Mouse (Mus musculus): ENCODE data around the gene Tst. TPM values are rescaled to one million over a fixed set of nuclear protein-coding genes. Genes with fewer than 3 reads are reported as not detected.

The Tst gene
- polyA plus RNA-seq (2012; rRNA removed) (90.5 and 90.6 TPM in 2 replicates), polyA plus RNA-seq (2014; fragmentation: Nextera tagmentation; extraction: Ambion mirVana) (168 and 179 TPM in 2 replicates)

- WGBS (ENCODE audit: insufficient replicate concordance): 2% methylated on average over 34 of the region's 34 CpGs
- TF ChIP-seq EP300 (IDR thresholded peaks at IDR 0.05; ENCODE audit: low read depth) (no peak), CTCF (IDR thresholded peaks at IDR 0.05; ENCODE audit: low read depth) (no peak)
- peak within 1 kb of the TSS; percentile 89 to 95 for H3K4me3 ChIP-seq (ENCODE audit: insufficient read depth in 1 of 2, low read depth in 2 of 2, low read length in 2 of 2)
- H3K27ac ChIP-seq: peak within 1 kb of the TSS; percentile 98
- peak within 1 kb of the TSS; percentile 92 for H3K4me2 ChIP-seq (ENCODE audit: low read depth)
- peaks cover 6% of the 10 kb centered on the region for H3K27me3 ChIP-seq (ENCODE audit: control insufficient read depth, insufficient read depth, low read length)
- peaks cover 4% of the 10 kb centered on the region; the same call in 1 of the 2 replicates for H3K36me3 ChIP-seq (replicated peaks; ENCODE audit: control insufficient read depth, insufficient read depth, low read depth)
- ATAC-seq (ENCODE audit: insufficient read depth) (peak; percentile 62), DNase-seq (ENCODE audit: low read depth in 3 of 3, low spot score in 3 of 3) (peak; percentile 63 to 71 (median 68))
- peaks cover 45 to 67% of the 10 kb centered on the region in 2 experiments for H3K4me1 ChIP-seq (replicated peaks; ENCODE audit: control insufficient read depth in 2 of 2, insufficient read depth in 2 of 2, low read length in 1 of 2)
- no peaks in the 10 kb centered on the region for H3K9me3 ChIP-seq (ENCODE audit: control insufficient read depth, low read length)
- H3K9ac ChIP-seq (replicated peaks): peak within 1 kb of the TSS; percentile 93
Observed at GRCm38 (mm10) chr15:78405517-78406211, at the start of gene Tst. Tst (minus strand) TSS chr15:78405907.

GRCm38 (mm10) chr15:78455168-78455567, 49.5 kb upstream of the Tst start:
- no peaks in the 10 kb centered on the region for H3K27me3 ChIP-seq (ENCODE audit: control insufficient read depth, insufficient read depth, low read length)
- no peak overlapping the region for H3K9ac ChIP-seq (replicated peaks)
- no peaks in the 10 kb centered on the region for H3K9me3 ChIP-seq (ENCODE audit: control insufficient read depth, low read length)
- H3K4me3 ChIP-seq (ENCODE audit: insufficient read depth in 1 of 2, low read depth in 2 of 2, low read length in 2 of 2): no peak overlapping the region
- no peak for ATAC-seq (ENCODE audit: insufficient read depth)
- no peak for DNase-seq (ENCODE audit: low read depth in 3 of 3, low spot score in 3 of 3)
- no peak for TF ChIP-seq CTCF (IDR thresholded peaks at IDR 0.05; ENCODE audit: low read depth)
- TF ChIP-seq EP300 (IDR thresholded peaks at IDR 0.05; ENCODE audit: low read depth): no peak
- H3K4me2 ChIP-seq (ENCODE audit: low read depth): no peak overlapping the region
- H3K36me3 ChIP-seq (replicated peaks; ENCODE audit: control insufficient read depth, insufficient read depth, low read depth): no peaks in the 10 kb centered on the region
- H3K27ac ChIP-seq: no peak overlapping the region
- H3K4me1 ChIP-seq (replicated peaks; ENCODE audit: control insufficient read depth in 2 of 2, insufficient read depth in 2 of 2, low read length in 1 of 2): peaks cover 4 to 6% of the 10 kb centered on the region in 2 experiments
- 31% methylated on average over 4 of the region's 4 CpGs for WGBS (ENCODE audit: insufficient replicate concordance)

GRCm38 (mm10) chr15:78452929-78453328, 47.2 kb upstream of the Tst start:
- Histone ChIP-seq H3K4me3 (ENCODE audit: insufficient read depth in 1 of 2, low read depth in 2 of 2, low read length in 2 of 2) (no peak overlapping the region), H3K9ac (replicated peaks) (no peak overlapping the region), H3K27ac (no peak overlapping the region), H3K27me3 (ENCODE audit: control insufficient read depth, insufficient read depth, low read length) (no peaks in the 10 kb centered on the region), H3K4me1 (replicated peaks; ENCODE audit: control insufficient read depth in 2 of 2, insufficient read depth in 2 of 2, low read length in 1 of 2) (peaks cover 15 to 23% of the 10 kb centered on the region in 2 experiments), H3K36me3 (replicated peaks; ENCODE audit: control insufficient read depth, insufficient read depth, low read depth) (no peaks in the 10 kb centered on the region), H3K4me2 (ENCODE audit: low read depth) (no peak overlapping the region), H3K9me3 (ENCODE audit: control insufficient read depth, low read length) (no peaks in the 10 kb centered on the region)
- TF ChIP-seq CTCF (IDR thresholded peaks at IDR 0.05; ENCODE audit: low read depth) (no peak), EP300 (IDR thresholded peaks at IDR 0.05; ENCODE audit: low read depth) (no peak)
- ATAC-seq (ENCODE audit: insufficient read depth): no peak
- WGBS (ENCODE audit: insufficient replicate concordance): 70% methylated on average over 3 of the region's 3 CpGs
- DNase-seq (ENCODE audit: low read depth in 3 of 3, low spot score in 3 of 3): no peak

- DNase-seq (ENCODE audit: low read depth in 3 of 3, low spot score in 3 of 3): no peak
- Histone ChIP-seq H3K4me3 (ENCODE audit: insufficient read depth in 1 of 2, low read depth in 2 of 2, low read length in 2 of 2) (no peak overlapping the region), H3K27ac (no peak overlapping the region), H3K9me3 (ENCODE audit: control insufficient read depth, low read length) (no peaks in the 10 kb centered on the region), H3K9ac (replicated peaks) (no peak overlapping the region), H3K27me3 (ENCODE audit: control insufficient read depth, insufficient read depth, low read length) (no peaks in the 10 kb centered on the region), H3K36me3 (replicated peaks; ENCODE audit: control insufficient read depth, insufficient read depth, low read depth) (no peaks in the 10 kb centered on the region), H3K4me2 (ENCODE audit: low read depth) (no peak overlapping the region), H3K4me1 (replicated peaks; ENCODE audit: control insufficient read depth in 2 of 2, insufficient read depth in 2 of 2, low read length in 1 of 2) (peaks cover 16 to 25% of the 10 kb centered on the region in 2 experiments)
- ATAC-seq (ENCODE audit: insufficient read depth): no peak
- TF ChIP-seq CTCF (IDR thresholded peaks at IDR 0.05; ENCODE audit: low read depth) (no peak), EP300 (IDR thresholded peaks at IDR 0.05; ENCODE audit: low read depth) (no peak)
- WGBS (ENCODE audit: insufficient replicate concordance): 74% methylated on average over 2 of the region's 2 CpGs
Observed at GRCm38 (mm10) chr15:78451201-78451600, 45.5 kb upstream of the Tst start.

- WGBS (ENCODE audit: insufficient replicate concordance): 50% methylated on average over 6 of the region's 6 CpGs
Observed at GRCm38 (mm10) chr15:78450419-78450768, 44.7 kb upstream of the Tst start.

More at GRCm38 (mm10) chr15:78450419-78450768, 44.7 kb upstream of the Tst start:
- TF ChIP-seq EP300 (IDR thresholded peaks at IDR 0.05; ENCODE audit: low read depth) (no peak), CTCF (IDR thresholded peaks at IDR 0.05; ENCODE audit: low read depth) (peak; percentile 35; the same call in 1 of the 2 replicates)
- Histone ChIP-seq H3K4me1 (replicated peaks; ENCODE audit: control insufficient read depth in 2 of 2, insufficient read depth in 2 of 2, low read length in 1 of 2) (peaks cover 16 to 25% of the 10 kb centered on the region in 2 experiments), H3K27ac (no peak overlapping the region), H3K36me3 (replicated peaks; ENCODE audit: control insufficient read depth, insufficient read depth, low read depth) (no peaks in the 10 kb centered on the region), H3K9ac (replicated peaks) (no peak overlapping the region), H3K9me3 (ENCODE audit: control insufficient read depth, low read length) (no peaks in the 10 kb centered on the region), H3K4me2 (ENCODE audit: low read depth) (no peak overlapping the region), H3K4me3 (ENCODE audit: insufficient read depth in 1 of 2, low read depth in 2 of 2, low read length in 2 of 2) (no peak overlapping the region), H3K27me3 (ENCODE audit: control insufficient read depth, insufficient read depth, low read length) (no peaks in the 10 kb centered on the region)
- ATAC-seq (ENCODE audit: insufficient read depth) (no peak), DNase-seq (ENCODE audit: low read depth in 3 of 3, low spot score in 3 of 3) (peak in 1 of 3 experiments; percentile 35)
